Mouse (Mus musculus): ENCODE measurements around the gene Kat14. TPM values are rescaled to one million over a fixed set of nuclear protein-coding genes. Genes with fewer than 3 reads are reported as not detected.

The Kat14 gene
- polyA plus RNA-seq, 1 experiment from 2014 or later: 24.3 TPM

DNA sequence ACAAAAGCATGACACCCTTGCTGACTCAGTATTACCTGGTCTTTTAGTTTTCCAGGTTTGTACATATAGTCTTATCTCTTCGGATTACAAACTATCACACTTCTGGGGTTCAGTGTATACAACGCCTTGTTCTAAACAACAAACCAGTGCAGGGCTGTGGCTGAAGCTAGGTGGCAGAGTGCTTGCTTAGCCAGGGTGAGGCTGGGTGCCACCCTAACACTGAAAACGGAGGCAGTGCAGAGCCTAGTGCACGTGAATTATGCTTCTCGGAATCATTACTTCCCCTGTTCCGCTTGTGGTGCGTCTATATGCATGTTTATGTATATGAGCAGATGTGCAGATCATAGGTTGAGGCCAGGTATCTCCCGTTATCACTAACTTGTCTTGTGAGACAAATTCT, 59.9 kb downstream of the Kat14 start:
- H3K4me2 ChIP-seq: no peak overlapping the region
- H3K4me1 ChIP-seq: no peaks in the 10 kb centered on the region
- no peaks in the 10 kb centered on the region for H3K9me3 ChIP-seq (replicated peaks)
- no peak for ATAC-seq (ENCODE audit: low FRiP score)
- no peaks in the 10 kb centered on the region for H3K27me3 ChIP-seq (replicated peaks)
- no peak overlapping the region for H3K9ac ChIP-seq (replicated peaks)
- 86% methylated on average over 8 of the region's 8 CpGs for WGBS
- H3K36me3 ChIP-seq: no peaks in the 10 kb centered on the region
- H3K27ac ChIP-seq (replicated peaks): no peak overlapping the region
- H3K4me3 ChIP-seq (replicated peaks): no peak overlapping the region

DNA sequence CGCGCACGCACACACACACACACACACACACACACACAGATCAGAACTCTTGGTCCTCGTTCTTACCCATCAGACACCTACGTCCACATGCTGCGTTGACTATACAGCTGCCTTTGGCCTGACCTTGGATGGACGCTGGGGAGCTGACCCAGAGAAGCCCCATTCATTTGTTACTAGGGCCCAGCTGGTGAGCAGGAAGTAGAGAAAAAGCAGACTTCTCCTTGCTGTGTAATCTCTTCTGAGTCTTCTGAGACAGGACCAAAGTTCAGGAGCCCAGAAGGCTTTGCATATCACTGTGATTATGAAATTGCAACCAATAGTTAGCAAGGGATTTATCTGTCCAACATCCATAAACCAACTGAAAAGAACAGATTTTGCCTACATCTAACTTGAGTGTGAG, 60.4 kb downstream of the Kat14 start:
- no peak overlapping the region for H3K4me3 ChIP-seq (replicated peaks)
- H3K9me3 ChIP-seq (replicated peaks): no peaks in the 10 kb centered on the region
- ATAC-seq (ENCODE audit: low FRiP score): no peak
- WGBS: 85% methylated on average over 7 of the region's 7 CpGs
- no peaks in the 10 kb centered on the region for H3K4me1 ChIP-seq
- H3K4me2 ChIP-seq: no peak overlapping the region
- no peaks in the 10 kb centered on the region for H3K36me3 ChIP-seq
- H3K27me3 ChIP-seq (replicated peaks): no peaks in the 10 kb centered on the region
- no peak overlapping the region for H3K9ac ChIP-seq (replicated peaks)
- no peak overlapping the region for H3K27ac ChIP-seq (replicated peaks)

DNA sequence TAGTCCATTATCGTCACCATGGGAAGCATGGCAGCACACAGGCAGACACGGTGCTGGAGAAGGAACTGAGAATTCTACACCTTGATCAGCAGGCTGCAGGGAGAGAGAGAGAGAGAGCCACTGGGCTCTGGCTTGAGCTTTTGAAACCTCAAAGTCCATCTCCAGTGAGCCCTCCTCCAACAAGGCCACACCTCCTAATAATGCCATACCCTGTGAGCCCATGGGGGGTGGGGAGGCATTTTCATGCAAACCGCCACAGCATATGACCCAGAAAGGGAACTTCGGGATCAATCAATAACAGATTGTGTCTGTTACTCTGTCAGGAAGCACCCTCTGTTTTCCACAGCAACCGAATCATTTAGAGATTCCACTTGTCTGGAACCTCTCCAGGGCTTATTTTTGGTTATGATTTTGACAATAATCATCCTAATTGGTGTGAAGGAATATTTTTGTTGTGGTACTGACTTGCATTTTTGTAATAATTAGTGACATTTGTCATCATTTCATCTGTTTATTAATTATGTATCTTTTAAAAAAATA, 62.6 kb downstream of the Kat14 start:
- WGBS: 79% methylated on average over 5 of the region's 5 CpGs
- Histone ChIP-seq H3K9me3 (replicated peaks) (no peaks in the 10 kb centered on the region), H3K4me2 (no peak overlapping the region), H3K27me3 (replicated peaks) (no peaks in the 10 kb centered on the region), H3K9ac (replicated peaks) (no peak overlapping the region), H3K27ac (replicated peaks) (no peak overlapping the region), H3K4me3 (replicated peaks) (no peak overlapping the region), H3K4me1 (no peaks in the 10 kb centered on the region), H3K36me3 (no peaks in the 10 kb centered on the region)
- no peak for ATAC-seq (ENCODE audit: low FRiP score)

DNA sequence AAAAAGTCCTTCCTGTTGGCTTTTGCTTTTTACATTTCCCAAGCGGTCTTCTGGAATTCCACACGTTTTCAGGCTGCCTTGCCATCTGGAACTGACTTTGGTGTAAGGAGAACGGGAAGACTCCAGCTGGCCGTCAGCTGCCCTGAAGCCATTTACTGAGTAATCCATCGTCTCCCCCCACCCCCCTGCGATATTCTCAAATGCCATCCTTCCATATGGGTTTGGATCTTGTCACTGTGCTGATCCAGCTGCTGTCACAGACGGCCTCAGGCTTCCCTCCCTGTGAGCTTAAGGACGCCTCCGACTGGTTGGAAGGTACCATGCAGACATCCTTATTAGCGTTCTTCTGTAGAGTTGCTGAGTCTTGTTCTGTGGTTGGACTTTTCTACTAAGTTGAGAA, 66.9 kb downstream of the Kat14 start:
- H3K27ac ChIP-seq (replicated peaks): no peak overlapping the region
- whole genome bisulfite sequencing: 70% methylated on average over 10 of the region's 10 CpGs
- no peak overlapping the region for H3K4me3 ChIP-seq (replicated peaks)
- H3K27me3 ChIP-seq (replicated peaks): no peaks in the 10 kb centered on the region
- H3K4me1 ChIP-seq: no peaks in the 10 kb centered on the region
- no peak overlapping the region for H3K9ac ChIP-seq (replicated peaks)
- no peaks in the 10 kb centered on the region for H3K36me3 ChIP-seq
- H3K4me2 ChIP-seq: no peak overlapping the region
- H3K9me3 ChIP-seq (replicated peaks): no peaks in the 10 kb centered on the region
- ATAC-seq (ENCODE audit: low FRiP score): no peak

DNA sequence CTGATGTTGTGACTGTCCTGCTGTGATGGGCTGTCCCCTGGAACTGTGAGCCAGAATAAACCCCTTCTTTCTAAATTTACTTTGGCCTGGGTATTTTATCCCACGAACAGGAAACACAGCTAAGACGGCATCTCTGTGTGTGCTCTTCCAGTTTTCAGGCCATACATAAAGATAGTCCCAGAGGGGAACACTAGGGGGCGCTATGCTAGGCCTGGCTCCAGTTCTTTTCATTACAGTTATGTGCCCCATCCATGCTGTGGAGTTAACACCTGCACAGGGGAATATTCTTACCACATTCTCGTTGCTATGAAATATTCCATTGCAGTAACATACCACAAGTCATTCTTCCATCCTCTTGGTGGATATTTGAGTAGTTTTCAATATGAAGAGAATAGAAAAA, 69.6 kb downstream of the Kat14 start:
- WGBS: 66% methylated on average over 4 of the region's 4 CpGs
- H3K27me3 ChIP-seq (replicated peaks): no peaks in the 10 kb centered on the region
- H3K4me3 ChIP-seq (replicated peaks): no peak overlapping the region
- no peak for ATAC-seq (ENCODE audit: low FRiP score)
- H3K36me3 ChIP-seq: no peaks in the 10 kb centered on the region
- H3K9ac ChIP-seq (replicated peaks): no peak overlapping the region
- H3K4me2 ChIP-seq: no peak overlapping the region
- no peak overlapping the region for H3K27ac ChIP-seq (replicated peaks)
- no peaks in the 10 kb centered on the region for H3K9me3 ChIP-seq (replicated peaks)
- H3K4me1 ChIP-seq: no peaks in the 10 kb centered on the region

DNA sequence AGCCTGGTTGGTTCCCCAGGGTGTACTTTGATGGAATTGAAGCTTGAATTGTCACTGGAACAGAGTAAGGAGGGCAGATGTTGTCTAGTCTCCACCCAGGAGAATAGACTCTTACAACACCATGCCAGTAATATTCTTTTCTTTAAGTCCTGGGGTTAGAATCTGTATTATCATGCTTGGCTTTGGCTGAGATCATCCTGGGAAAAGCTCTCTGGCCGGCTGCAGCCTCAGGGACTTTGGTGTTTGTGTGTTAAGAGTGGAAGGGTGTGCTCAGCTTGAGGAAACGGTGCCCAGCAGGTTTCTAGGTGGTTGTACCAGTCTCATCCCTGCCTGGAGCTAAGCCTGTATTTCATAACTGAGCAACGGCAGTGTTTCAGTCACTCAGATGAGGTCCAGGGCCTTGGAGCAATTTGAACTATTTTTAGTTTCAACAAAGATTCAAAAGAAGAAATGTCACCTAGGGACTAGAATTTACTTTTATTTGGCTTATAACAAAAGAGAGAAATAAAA, 70.5 kb downstream of the Kat14 start:
- Histone ChIP-seq H3K4me3 (replicated peaks) (no peak overlapping the region), H3K36me3 (no peaks in the 10 kb centered on the region), H3K27me3 (replicated peaks) (no peaks in the 10 kb centered on the region), H3K4me1 (no peaks in the 10 kb centered on the region), H3K27ac (replicated peaks) (no peak overlapping the region), H3K4me2 (no peak overlapping the region), H3K9me3 (replicated peaks) (no peaks in the 10 kb centered on the region), H3K9ac (replicated peaks) (no peak overlapping the region)
- ATAC-seq (ENCODE audit: low FRiP score): no peak
- 82% methylated on average over 3 of the region's 3 CpGs for WGBS

DNA sequence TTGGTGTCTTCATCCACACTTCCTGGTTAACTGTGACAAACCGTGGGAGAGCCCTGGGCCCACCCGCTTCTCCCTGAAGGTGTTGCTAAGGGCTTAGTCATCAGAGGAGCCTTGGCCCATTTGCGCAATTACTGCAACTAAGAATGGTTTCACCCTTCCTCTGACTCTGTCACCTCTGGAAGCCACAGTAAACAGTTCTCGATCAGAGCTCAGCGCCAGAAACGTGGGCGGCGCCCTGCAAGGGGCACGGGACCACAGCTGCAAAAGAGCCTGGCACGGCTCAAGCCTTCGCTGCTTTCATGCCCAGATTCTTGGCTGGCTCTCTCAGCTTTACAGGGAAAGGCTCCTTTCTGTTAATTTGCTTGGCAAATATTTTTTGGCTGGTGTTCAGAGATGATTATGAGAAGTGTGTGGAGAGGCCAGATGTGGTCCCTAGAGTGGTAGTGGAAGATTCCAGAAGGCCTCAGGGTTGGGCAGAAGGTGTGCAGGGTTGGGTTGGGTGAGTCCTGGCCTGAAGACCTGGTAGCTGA, 72.7 kb downstream of the Kat14 start:
- no peak overlapping the region for H3K4me2 ChIP-seq
- no peak overlapping the region for H3K4me3 ChIP-seq (replicated peaks)
- H3K27ac ChIP-seq (replicated peaks): no peak overlapping the region
- H3K36me3 ChIP-seq: no peaks in the 10 kb centered on the region
- no peak for ATAC-seq (ENCODE audit: low FRiP score)
- no peaks in the 10 kb centered on the region for H3K4me1 ChIP-seq
- WGBS: 83% methylated on average over 11 of the region's 11 CpGs
- no peaks in the 10 kb centered on the region for H3K27me3 ChIP-seq (replicated peaks)
- no peaks in the 10 kb centered on the region for H3K9me3 ChIP-seq (replicated peaks)
- no peak overlapping the region for H3K9ac ChIP-seq (replicated peaks)

DNA sequence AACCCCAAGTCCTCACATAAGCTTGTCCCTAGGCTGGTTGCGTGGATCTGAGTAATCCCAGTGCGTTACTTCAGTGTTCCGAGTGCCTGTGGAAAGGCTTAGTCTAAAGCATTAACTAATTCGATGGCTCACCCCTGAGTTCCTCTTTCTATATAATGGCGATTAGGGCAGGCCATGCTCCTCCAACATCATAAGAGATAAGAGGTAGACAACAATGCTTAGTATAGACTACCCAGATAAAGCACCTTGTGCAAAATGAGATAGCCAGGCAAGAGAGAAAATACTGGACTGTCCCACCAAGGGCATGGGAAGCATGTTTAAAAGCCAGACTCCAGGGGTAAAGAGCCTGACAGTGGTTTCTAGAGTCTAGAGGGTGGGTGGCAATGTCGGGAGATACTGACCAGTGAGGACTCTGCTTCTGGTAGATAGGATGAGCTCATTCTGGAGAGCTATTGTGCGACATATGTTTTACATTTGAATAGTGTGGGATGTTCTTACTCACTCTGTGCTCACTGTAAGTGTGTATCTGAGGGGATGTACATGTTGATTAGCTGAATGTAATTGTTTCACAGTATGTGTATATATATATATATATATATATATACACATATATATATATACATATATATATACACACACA, 77.7 kb downstream of the Kat14 start:
- H3K4me1 ChIP-seq: no peaks in the 10 kb centered on the region
- 87% methylated on average over 7 of the region's 7 CpGs for WGBS

DNA sequence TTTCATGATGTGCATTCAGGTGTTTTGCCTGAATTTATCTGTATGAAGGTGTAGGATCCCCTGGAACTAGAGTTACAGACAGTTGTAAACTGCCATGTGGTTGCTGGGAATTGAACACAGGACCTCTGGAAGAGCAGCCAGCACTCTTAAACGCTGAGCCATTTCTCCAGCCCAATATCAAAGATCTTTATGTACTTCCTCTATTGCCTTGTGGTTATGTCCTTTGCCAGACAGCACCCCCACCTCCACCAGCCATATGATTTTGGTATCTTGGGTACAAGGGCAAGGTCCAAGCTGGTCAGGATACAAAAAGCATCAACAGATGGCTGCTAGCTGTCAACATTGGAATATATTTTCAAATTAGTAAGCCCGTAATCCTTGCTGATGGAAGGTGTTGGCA, 81.6 kb downstream of the Kat14 start:
- Histone ChIP-seq H3K36me3 (no peaks in the 10 kb centered on the region), H3K4me3 (replicated peaks) (no peak overlapping the region), H3K9me3 (replicated peaks) (no peaks in the 10 kb centered on the region), H3K27me3 (replicated peaks) (peaks cover 15% of the 10 kb centered on the region), H3K4me1 (no peaks in the 10 kb centered on the region), H3K4me2 (no peak overlapping the region), H3K9ac (replicated peaks) (no peak overlapping the region), H3K27ac (replicated peaks) (no peak overlapping the region)
- 87% methylated on average over 2 of the region's 2 CpGs for WGBS
- no peak for ATAC-seq (ENCODE audit: low FRiP score)

More for the DNA sequence above, 77.7 kb downstream of the Kat14 start:
- Histone ChIP-seq H3K4me3 (replicated peaks) (no peak overlapping the region), H3K9me3 (replicated peaks) (no peaks in the 10 kb centered on the region), H3K36me3 (no peaks in the 10 kb centered on the region), H3K4me2 (no peak overlapping the region), H3K27ac (replicated peaks) (no peak overlapping the region), H3K9ac (replicated peaks) (no peak overlapping the region), H3K27me3 (replicated peaks) (no peaks in the 10 kb centered on the region)
- ATAC-seq (ENCODE audit: low FRiP score): no peak

DNA sequence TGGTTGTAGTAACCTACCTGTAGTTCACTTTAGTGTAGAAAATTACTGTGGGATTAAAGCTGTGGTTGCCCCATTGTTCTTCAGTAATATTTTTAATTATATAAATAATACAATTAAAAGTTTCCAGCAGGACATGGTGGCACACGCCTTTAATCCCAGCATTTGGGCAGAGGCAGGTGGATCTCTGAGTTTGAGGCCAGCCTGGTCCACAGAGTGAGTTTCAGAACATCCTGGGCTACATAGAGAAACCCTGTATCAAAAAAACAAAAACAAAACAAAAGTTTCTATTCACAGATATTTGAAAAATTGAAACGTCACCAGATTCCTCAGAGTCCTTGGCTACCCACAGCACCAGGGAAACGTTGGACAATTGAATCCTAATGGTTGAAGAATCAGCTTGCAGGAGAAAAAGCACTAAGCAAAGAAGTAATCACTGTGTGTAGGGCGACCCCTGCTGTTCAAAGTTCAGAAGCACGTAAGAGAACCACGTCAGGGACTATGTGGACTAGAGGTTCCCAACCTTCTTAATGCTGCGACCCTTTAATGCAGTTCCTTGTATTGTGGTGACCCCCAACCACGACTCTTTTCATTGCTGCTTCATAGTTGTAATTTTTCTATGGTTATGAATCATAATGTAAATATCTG, 83.7 kb downstream of the Kat14 start:
- Histone ChIP-seq H3K27ac (replicated peaks) (no peak overlapping the region), H3K9ac (replicated peaks) (no peak overlapping the region), H3K4me3 (replicated peaks) (no peak overlapping the region), H3K27me3 (replicated peaks) (peaks cover 32% of the 10 kb centered on the region), H3K4me2 (no peak overlapping the region), H3K36me3 (no peaks in the 10 kb centered on the region), H3K4me1 (no peaks in the 10 kb centered on the region), H3K9me3 (replicated peaks) (no peaks in the 10 kb centered on the region)
- peak; percentile 73; the same call in 1 of the 2 replicates for ATAC-seq (ENCODE audit: low FRiP score)
- 16% methylated on average over 8 of the region's 8 CpGs for WGBS
